Mouse (Mus musculus): ENCODE data around the gene Scp2. TPM values are rescaled to one million over a fixed set of nuclear protein-coding genes. Genes with fewer than 3 reads are reported as not detected.
A peak's percentile ranks its signal among the peaks of the same experiment; 100 is the strongest.

Gene Scp2
- polyA plus RNA-seq, 1 experiment from 2014 or later, result 203 TPM

GRCm38 (mm10) chr4:108068081-108068480 is 76.7 kb downstream of the Scp2 start:
- no peak overlapping the region for H3K4me3 ChIP-seq (replicated peaks)
- no peak for ATAC-seq (ENCODE audit: low FRiP score)
- H3K9ac ChIP-seq, result no peak overlapping the region
- 92% methylated on average over 2 of the region's 2 CpGs for WGBS
- no peaks in the 10 kb centered on the region for H3K27me3 ChIP-seq
- no peak overlapping the region for H3K27ac ChIP-seq
- H3K36me3 ChIP-seq (replicated peaks), result peaks cover 16% of the 10 kb centered on the region
- no peak overlapping the region for H3K4me2 ChIP-seq
- peaks cover 13% of the 10 kb centered on the region for H3K4me1 ChIP-seq
- no peaks in the 10 kb centered on the region for H3K9me3 ChIP-seq

- no peak for ATAC-seq (ENCODE audit: low FRiP score)
Measured at GRCm38 (mm10) chr4:108067261-108067660, 77.5 kb downstream of the Scp2 start.

GRCm38 (mm10) chr4:108066569-108066968 is 78.2 kb downstream of the Scp2 start:
- WGBS, result 96% methylated on average over 4 of the region's 4 CpGs

More at GRCm38 (mm10) chr4:108067261-108067660, 77.5 kb downstream of the Scp2 start:
- Histone ChIP-seq H3K27me3 (no peaks in the 10 kb centered on the region), H3K27ac (no peak overlapping the region), H3K36me3 (replicated peaks) (peaks cover 21% of the 10 kb centered on the region), H3K4me1 (peaks cover 13% of the 10 kb centered on the region), H3K4me3 (replicated peaks) (no peak overlapping the region), H3K9me3 (no peaks in the 10 kb centered on the region), H3K4me2 (no peak overlapping the region), H3K9ac (no peak overlapping the region)
- WGBS, result 93% methylated on average over 7 of the region's 7 CpGs

GRCm38 (mm10) chr4:108065176-108065844 is 79.5 kb downstream of the Scp2 start:
- no peaks in the 10 kb centered on the region for H3K9me3 ChIP-seq
- WGBS, result 93% methylated on average over 2 of the region's 2 CpGs
- peaks cover 13% of the 10 kb centered on the region for H3K4me1 ChIP-seq
- no peak overlapping the region for H3K4me2 ChIP-seq
- H3K27ac ChIP-seq, result no peak overlapping the region
- H3K4me3 ChIP-seq (replicated peaks), result no peak overlapping the region
- ATAC-seq (ENCODE audit: low FRiP score), result no peak
- H3K9ac ChIP-seq, result no peak overlapping the region
- no peaks in the 10 kb centered on the region for H3K27me3 ChIP-seq
- H3K36me3 ChIP-seq (replicated peaks), result peaks cover 26% of the 10 kb centered on the region

More at GRCm38 (mm10) chr4:108066569-108066968, 78.2 kb downstream of the Scp2 start:
- Histone ChIP-seq H3K4me1 (peaks cover 13% of the 10 kb centered on the region), H3K27ac (no peak overlapping the region), H3K9ac (no peak overlapping the region), H3K4me2 (no peak overlapping the region), H3K36me3 (replicated peaks) (peaks cover 25% of the 10 kb centered on the region), H3K4me3 (replicated peaks) (no peak overlapping the region), H3K9me3 (no peaks in the 10 kb centered on the region), H3K27me3 (no peaks in the 10 kb centered on the region)
- no peak for ATAC-seq (ENCODE audit: low FRiP score)

GRCm38 (mm10) chr4:108063616-108064015 is 81.2 kb downstream of the Scp2 start:
- Histone ChIP-seq H3K4me1 (peaks cover 15% of the 10 kb centered on the region), H3K9ac (no peak overlapping the region), H3K27me3 (no peaks in the 10 kb centered on the region), H3K9me3 (no peaks in the 10 kb centered on the region), H3K4me2 (no peak overlapping the region), H3K27ac (no peak overlapping the region), H3K4me3 (replicated peaks) (no peak overlapping the region), H3K36me3 (replicated peaks) (peaks cover 37% of the 10 kb centered on the region)
- 89% methylated on average over 6 of the region's 6 CpGs for WGBS
- no peak for ATAC-seq (ENCODE audit: low FRiP score)

- H3K9ac ChIP-seq, result no peak overlapping the region
- H3K27ac ChIP-seq, result no peak overlapping the region
- no peaks in the 10 kb centered on the region for H3K27me3 ChIP-seq
- H3K4me1 ChIP-seq, result peaks cover 15% of the 10 kb centered on the region
- H3K4me3 ChIP-seq (replicated peaks), result no peak overlapping the region
- no peaks in the 10 kb centered on the region for H3K9me3 ChIP-seq
- ATAC-seq (ENCODE audit: low FRiP score), result no peak
- H3K4me2 ChIP-seq, result no peak overlapping the region
- peaks cover 37% of the 10 kb centered on the region for H3K36me3 ChIP-seq (replicated peaks)
- 94% methylated on average over 5 of the region's 5 CpGs for WGBS
Measured at GRCm38 (mm10) chr4:108062524-108062923, 82.3 kb downstream of the Scp2 start.

- peaks cover 40% of the 10 kb centered on the region for H3K36me3 ChIP-seq (replicated peaks)
- 61% methylated on average over 4 of the region's 4 CpGs for WGBS
- no peak for ATAC-seq (ENCODE audit: low FRiP score)
- H3K27ac ChIP-seq, result peak overlapping the region; percentile 53; the same call in 1 of the 2 replicates
- no peak overlapping the region for H3K9ac ChIP-seq
- H3K4me2 ChIP-seq, result no peak overlapping the region
- H3K4me1 ChIP-seq, result peaks cover 15% of the 10 kb centered on the region
- H3K27me3 ChIP-seq, result no peaks in the 10 kb centered on the region
- no peak overlapping the region for H3K4me3 ChIP-seq (replicated peaks)
- H3K9me3 ChIP-seq, result no peaks in the 10 kb centered on the region
Measured at GRCm38 (mm10) chr4:108060774-108061173, 84.0 kb downstream of the Scp2 start.

GRCm38 (mm10) chr4:108059601-108060379 is 85.0 kb downstream of the Scp2 start:
- Histone ChIP-seq H3K27ac (peak overlapping the region; percentile 80), H3K4me1 (peaks cover 15% of the 10 kb centered on the region), H3K4me2 (peak overlapping the region; percentile 36), H3K4me3 (replicated peaks) (no peak overlapping the region), H3K27me3 (no peaks in the 10 kb centered on the region), H3K36me3 (replicated peaks) (peaks cover 44% of the 10 kb centered on the region), H3K9me3 (no peaks in the 10 kb centered on the region), H3K9ac (peak overlapping the region; percentile 38)
- ATAC-seq (ENCODE audit: low FRiP score), result peak; percentile 72
- WGBS, result 30% methylated on average over 19 of the region's 19 CpGs

- 94% methylated on average over 10 of the region's 10 CpGs for WGBS
- no peak overlapping the region for H3K27ac ChIP-seq
- H3K4me1 ChIP-seq, result peaks cover 15% of the 10 kb centered on the region
- no peaks in the 10 kb centered on the region for H3K27me3 ChIP-seq
- no peak overlapping the region for H3K9ac ChIP-seq
- H3K36me3 ChIP-seq (replicated peaks), result peaks cover 55% of the 10 kb centered on the region
- H3K4me3 ChIP-seq (replicated peaks), result no peak overlapping the region
- no peaks in the 10 kb centered on the region for H3K9me3 ChIP-seq
- no peak overlapping the region for H3K4me2 ChIP-seq
- ATAC-seq (ENCODE audit: low FRiP score), result no peak
Measured at GRCm38 (mm10) chr4:108058166-108058565, 86.6 kb downstream of the Scp2 start.

GRCm38 (mm10) chr4:108057247-108057646 is 87.6 kb downstream of the Scp2 start:
- no peak for ATAC-seq (ENCODE audit: low FRiP score)
- no peak overlapping the region for H3K9ac ChIP-seq
- H3K27ac ChIP-seq, result no peak overlapping the region
- no peak overlapping the region for H3K4me3 ChIP-seq (replicated peaks)
- no peak overlapping the region for H3K4me2 ChIP-seq
- no peaks in the 10 kb centered on the region for H3K9me3 ChIP-seq
- H3K36me3 ChIP-seq (replicated peaks), result peaks cover 59% of the 10 kb centered on the region
- WGBS, result 93% methylated on average over 2 of the region's 2 CpGs
- H3K4me1 ChIP-seq, result peaks cover 15% of the 10 kb centered on the region
- H3K27me3 ChIP-seq, result no peaks in the 10 kb centered on the region

GRCm38 (mm10) chr4:108055873-108056272 is 88.9 kb downstream of the Scp2 start:
- H3K9me3 ChIP-seq, result no peaks in the 10 kb centered on the region
- no peak overlapping the region for H3K4me3 ChIP-seq (replicated peaks)
- H3K36me3 ChIP-seq (replicated peaks), result peaks cover 65% of the 10 kb centered on the region
- no peak overlapping the region for H3K4me2 ChIP-seq
- peaks cover 13% of the 10 kb centered on the region for H3K4me1 ChIP-seq
- no peaks in the 10 kb centered on the region for H3K27me3 ChIP-seq
- no peak for ATAC-seq (ENCODE audit: low FRiP score)
- no peak overlapping the region for H3K27ac ChIP-seq
- WGBS, result 92% methylated on average over 10 of the region's 10 CpGs
- H3K9ac ChIP-seq, result no peak overlapping the region

- ATAC-seq (ENCODE audit: low FRiP score), result no peak
- Histone ChIP-seq H3K4me3 (replicated peaks) (no peak overlapping the region), H3K9me3 (no peaks in the 10 kb centered on the region), H3K27ac (no peak overlapping the region), H3K4me2 (no peak overlapping the region), H3K4me1 (peaks cover 3% of the 10 kb centered on the region; the same call in 1 of the 2 replicates), H3K27me3 (no peaks in the 10 kb centered on the region), H3K9ac (no peak overlapping the region), H3K36me3 (replicated peaks) (peaks cover 76% of the 10 kb centered on the region)
- 88% methylated on average over 8 of the region's 8 CpGs for WGBS
Measured at GRCm38 (mm10) chr4:108052673-108053072, 92.1 kb downstream of the Scp2 start.
